Mouse (Mus musculus): ENCODE results near the gene Tmem184a. TPM values are rescaled to one million over a fixed set of nuclear protein-coding genes. Genes with fewer than 3 reads are reported as not detected.

The Tmem184a gene
- polyA plus RNA-seq, 1 experiment = 3.3 TPM

DNA sequence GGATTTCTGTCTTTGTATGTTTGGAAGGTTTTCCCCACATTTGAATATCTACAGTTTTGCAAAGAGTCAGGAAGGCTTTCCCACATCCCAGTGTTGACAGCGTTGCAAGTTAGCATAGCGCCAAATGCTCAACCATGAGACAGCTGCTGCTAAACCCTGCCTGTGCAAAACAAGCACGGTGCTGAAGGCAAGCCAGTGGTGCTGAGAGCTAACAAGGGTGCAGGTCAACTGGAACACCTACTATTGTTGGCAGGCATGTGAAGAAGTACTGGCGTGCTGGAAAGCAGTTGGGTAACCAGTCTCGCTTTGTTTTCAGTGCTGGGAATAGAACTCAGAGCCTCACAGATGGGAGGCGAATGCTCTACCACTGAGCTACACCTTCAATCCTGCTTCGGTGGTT is 16.0 kb upstream of the Tmem184a start:
- no peak overlapping the region for H3K4me3 ChIP-seq (ENCODE audit: extremely low read depth, insufficient read depth, insufficient read length)
- H3K4me1 ChIP-seq (ENCODE audit: control insufficient read depth, insufficient read depth, insufficient read length) = no peaks in the 10 kb centered on the region
- WGBS = 84% methylated on average over 7 of the region's 7 CpGs
- no peaks in the 10 kb centered on the region for H3K27me3 ChIP-seq (ENCODE audit: control insufficient read depth, insufficient read depth, low read length)
- H3K36me3 ChIP-seq (ENCODE audit: control insufficient read depth, insufficient read depth, low read length) = no peaks in the 10 kb centered on the region
- DNase-seq (ENCODE audit: low read depth in 1 of 2, low spot score in 2 of 2) = no peak
- H3K27ac ChIP-seq (ENCODE audit: insufficient read depth, low read length) = no peak overlapping the region
- TF ChIP-seq POLR2A (IDR thresholded peaks at IDR 0.05; ENCODE audit: low read depth, low read length) = no peak
- no peak for TF ChIP-seq CTCF (IDR thresholded peaks at IDR 0.05; ENCODE audit: extremely low read depth, insufficient read depth, insufficient read length, insufficient replicate concordance)

DNA sequence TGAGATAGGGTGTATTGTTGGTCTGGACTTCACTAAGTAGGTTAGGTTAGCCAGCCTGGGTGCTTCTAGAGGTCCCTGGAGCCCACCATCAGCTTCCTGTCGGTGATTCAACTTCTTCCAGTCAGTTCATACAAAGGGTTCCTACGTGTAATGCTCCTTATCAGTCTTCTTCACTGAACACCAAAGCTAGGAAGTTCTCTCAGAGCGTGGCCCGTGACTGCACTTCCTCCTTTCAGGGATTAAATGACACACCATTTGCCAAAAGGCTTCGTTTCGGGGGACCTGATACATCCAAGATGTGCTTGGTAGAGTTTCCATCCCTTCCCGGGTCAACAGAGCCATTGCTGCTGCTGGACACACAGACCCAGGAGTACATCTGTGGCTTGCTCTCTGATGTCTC is 12.4 kb upstream of the Tmem184a start:
- 27% methylated on average over 7 of the region's 7 CpGs for WGBS
- TF ChIP-seq CTCF (IDR thresholded peaks at IDR 0.05; ENCODE audit: extremely low read depth, insufficient read depth, insufficient read length, insufficient replicate concordance) = no peak
- no peak for TF ChIP-seq POLR2A (IDR thresholded peaks at IDR 0.05; ENCODE audit: low read depth, low read length)
- DNase-seq (ENCODE audit: low read depth in 1 of 2, low spot score in 2 of 2) = no peak
- no peak overlapping the region for H3K4me3 ChIP-seq (ENCODE audit: extremely low read depth, insufficient read depth, insufficient read length)
- H3K4me1 ChIP-seq (ENCODE audit: control insufficient read depth, insufficient read depth, insufficient read length) = no peaks in the 10 kb centered on the region
- H3K27me3 ChIP-seq (ENCODE audit: control insufficient read depth, insufficient read depth, low read length) = no peaks in the 10 kb centered on the region
- H3K36me3 ChIP-seq (ENCODE audit: control insufficient read depth, insufficient read depth, low read length) = no peaks in the 10 kb centered on the region
- H3K27ac ChIP-seq (ENCODE audit: insufficient read depth, low read length) = no peak overlapping the region

DNA sequence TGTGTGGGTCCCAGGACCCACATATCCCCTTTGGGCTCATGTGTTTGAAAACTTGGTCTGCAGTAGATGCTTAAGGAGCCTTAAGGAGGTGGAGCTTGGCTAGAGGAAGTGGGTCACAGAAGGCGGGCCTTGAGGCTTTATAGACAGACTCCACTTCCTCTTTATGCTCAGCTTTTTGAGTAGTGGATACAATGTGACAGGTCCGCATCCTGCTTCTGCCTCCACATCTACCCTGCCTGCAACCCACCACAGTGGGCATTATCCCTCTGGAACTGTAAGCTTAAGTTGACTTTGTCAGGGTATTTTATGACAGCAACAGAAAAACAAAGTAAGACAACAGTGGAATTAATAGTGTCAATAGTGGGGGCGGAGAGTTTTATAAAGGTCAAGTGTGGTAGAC is 11.0 kb upstream of the Tmem184a start:
- peak; percentile 59 to 65 for DNase-seq (ENCODE audit: low read depth in 1 of 2, low spot score in 2 of 2)
- H3K27me3 ChIP-seq (ENCODE audit: control insufficient read depth, insufficient read depth, low read length) = no peaks in the 10 kb centered on the region
- no peaks in the 10 kb centered on the region for H3K36me3 ChIP-seq (ENCODE audit: control insufficient read depth, insufficient read depth, low read length)
- peak overlapping the region; percentile 34; the same call in 1 of the 2 replicates for H3K4me3 ChIP-seq (ENCODE audit: extremely low read depth, insufficient read depth, insufficient read length)
- no peak for TF ChIP-seq CTCF (IDR thresholded peaks at IDR 0.05; ENCODE audit: extremely low read depth, insufficient read depth, insufficient read length, insufficient replicate concordance)
- no peak for TF ChIP-seq POLR2A (IDR thresholded peaks at IDR 0.05; ENCODE audit: low read depth, low read length)
- WGBS = 32% methylated on average over 3 of the region's 3 CpGs
- H3K27ac ChIP-seq (ENCODE audit: insufficient read depth, low read length) = no peak overlapping the region
- peaks cover 3% of the 10 kb centered on the region; the same call in 1 of the 2 replicates for H3K4me1 ChIP-seq (ENCODE audit: control insufficient read depth, insufficient read depth, insufficient read length)

DNA sequence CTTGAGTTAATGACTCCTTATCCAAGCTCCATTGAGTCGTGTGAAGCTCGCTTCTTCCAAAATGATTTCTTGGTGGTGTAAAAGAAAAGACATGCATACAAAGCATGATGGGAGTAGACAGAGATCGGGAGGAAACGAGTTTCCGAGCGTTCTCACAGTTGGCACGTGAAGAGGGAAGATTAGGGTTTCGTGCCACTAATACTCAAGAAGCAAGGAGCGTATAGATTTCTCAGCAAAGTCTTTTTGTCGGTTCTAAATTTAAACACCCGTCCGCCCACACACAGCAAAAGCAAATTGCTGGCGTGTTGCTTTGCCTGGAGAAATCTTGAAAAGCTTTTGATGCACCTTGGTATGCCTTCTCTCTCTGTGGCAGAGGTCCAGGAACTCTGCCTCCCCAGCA is 9.7 kb upstream of the Tmem184a start:
- Histone ChIP-seq H3K27me3 (ENCODE audit: control insufficient read depth, insufficient read depth, low read length) (no peaks in the 10 kb centered on the region), H3K36me3 (ENCODE audit: control insufficient read depth, insufficient read depth, low read length) (no peaks in the 10 kb centered on the region), H3K4me1 (ENCODE audit: control insufficient read depth, insufficient read depth, insufficient read length) (peaks cover 3% of the 10 kb centered on the region; the same call in 1 of the 2 replicates), H3K4me3 (ENCODE audit: extremely low read depth, insufficient read depth, insufficient read length) (no peak overlapping the region), H3K27ac (ENCODE audit: insufficient read depth, low read length) (no peak overlapping the region)
- WGBS = 72% methylated on average over 13 of the region's 13 CpGs
- DNase-seq (ENCODE audit: low read depth in 1 of 2, low spot score in 2 of 2) = no peak
- TF ChIP-seq POLR2A (IDR thresholded peaks at IDR 0.05; ENCODE audit: low read depth, low read length) = no peak

DNA sequence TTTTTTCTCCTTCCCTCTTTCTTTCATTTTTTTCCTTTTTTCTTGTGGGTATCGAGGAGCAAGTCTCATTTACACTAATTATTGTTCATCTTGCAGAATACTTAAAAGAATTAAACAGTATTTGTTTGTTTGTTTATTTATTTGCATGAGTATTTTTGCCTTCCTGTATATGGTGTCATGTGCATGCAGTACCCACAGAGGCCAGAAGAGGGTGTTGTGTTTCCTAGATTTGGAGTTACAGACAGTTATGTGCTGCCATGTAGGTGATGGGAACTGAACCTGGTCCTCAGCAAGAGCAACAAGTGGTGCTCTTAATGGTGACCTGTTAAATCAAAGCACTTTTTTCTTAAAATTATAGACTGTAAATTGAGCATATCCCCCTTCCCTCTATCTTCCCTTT is 7.9 kb upstream of the Tmem184a start:
- no peak for DNase-seq (ENCODE audit: low read depth in 1 of 2, low spot score in 2 of 2)
- no peak overlapping the region for H3K4me3 ChIP-seq (ENCODE audit: extremely low read depth, insufficient read depth, insufficient read length)
- 97% methylated on average over 1 of the region's 1 CpGs for WGBS
- TF ChIP-seq CTCF (IDR thresholded peaks at IDR 0.05; ENCODE audit: extremely low read depth, insufficient read depth, insufficient read length, insufficient replicate concordance) (no peak), POLR2A (IDR thresholded peaks at IDR 0.05; ENCODE audit: low read depth, low read length) (no peak)
- peaks cover 7% of the 10 kb centered on the region for H3K36me3 ChIP-seq (ENCODE audit: control insufficient read depth, insufficient read depth, low read length)
- H3K4me1 ChIP-seq (ENCODE audit: control insufficient read depth, insufficient read depth, insufficient read length) = peaks cover 3% of the 10 kb centered on the region; the same call in 1 of the 2 replicates
- H3K27ac ChIP-seq (ENCODE audit: insufficient read depth, low read length) = no peak overlapping the region
- no peaks in the 10 kb centered on the region for H3K27me3 ChIP-seq (ENCODE audit: control insufficient read depth, insufficient read depth, low read length)

DNA sequence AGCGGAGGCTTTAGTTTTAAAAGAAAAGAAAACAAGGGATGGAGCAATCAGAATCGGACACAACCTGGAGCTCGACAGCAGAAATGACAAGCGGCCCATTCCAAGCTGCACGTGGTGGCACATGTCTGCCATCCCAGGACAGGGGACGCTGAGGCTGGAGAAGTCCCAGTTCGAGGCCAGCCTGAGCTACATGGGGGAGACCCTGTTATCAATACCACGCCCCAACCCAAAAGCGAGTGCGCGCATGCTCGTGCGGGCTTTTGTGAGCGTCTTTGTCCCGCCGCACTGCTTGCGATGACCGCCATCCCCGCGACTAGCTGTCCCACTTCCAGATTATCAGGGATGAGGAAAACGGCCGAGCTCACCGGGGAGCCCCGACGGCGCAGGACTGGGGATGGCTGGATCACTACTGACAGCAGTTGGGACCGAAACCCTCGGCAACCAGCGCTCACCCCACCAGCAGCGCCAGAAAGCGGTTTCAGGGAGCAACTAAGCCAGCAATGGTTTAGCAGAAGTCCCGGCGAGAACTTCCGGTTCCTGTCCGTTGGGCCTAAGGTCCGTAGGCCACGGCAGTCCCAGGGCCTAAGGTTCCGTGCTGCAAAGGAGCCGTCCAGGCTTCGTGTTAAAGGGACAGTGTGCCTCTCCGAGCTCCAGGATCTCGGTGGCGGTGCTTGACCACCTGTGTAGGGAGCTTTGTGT is 6.8 kb upstream of the Tmem184a start, which contains the start of the genes Gm26938 and Psmg3:
Gm26938 (minus strand) TSS at position 51 of the 699 bp plus-strand sequence.
Psmg3 (minus strand) TSS at position 529 of the 699 bp plus-strand sequence.
- DNase-seq (ENCODE audit: low read depth in 1 of 2, low spot score in 2 of 2) = peak; percentile 74 to 79
- Histone ChIP-seq H3K36me3 (ENCODE audit: control insufficient read depth, insufficient read depth, low read length) (peaks cover 10% of the 10 kb centered on the region), H3K4me1 (ENCODE audit: control insufficient read depth, insufficient read depth, insufficient read length) (peaks cover 3% of the 10 kb centered on the region; the same call in 1 of the 2 replicates), H3K4me3 (ENCODE audit: extremely low read depth, insufficient read depth, insufficient read length) (peak within 1 kb of the TSS; percentile 90), H3K27ac (ENCODE audit: insufficient read depth, low read length) (no peak within 1 kb of the TSS), H3K27me3 (ENCODE audit: control insufficient read depth, insufficient read depth, low read length) (no peaks in the 10 kb centered on the region)
- WGBS = under 1% methylated on average over 43 of the region's 43 CpGs
- TF ChIP-seq POLR2A (IDR thresholded peaks at IDR 0.05; ENCODE audit: low read depth, low read length) (no peak), CTCF (IDR thresholded peaks at IDR 0.05; ENCODE audit: extremely low read depth, insufficient read depth, insufficient read length, insufficient replicate concordance) (no peak)

DNA sequence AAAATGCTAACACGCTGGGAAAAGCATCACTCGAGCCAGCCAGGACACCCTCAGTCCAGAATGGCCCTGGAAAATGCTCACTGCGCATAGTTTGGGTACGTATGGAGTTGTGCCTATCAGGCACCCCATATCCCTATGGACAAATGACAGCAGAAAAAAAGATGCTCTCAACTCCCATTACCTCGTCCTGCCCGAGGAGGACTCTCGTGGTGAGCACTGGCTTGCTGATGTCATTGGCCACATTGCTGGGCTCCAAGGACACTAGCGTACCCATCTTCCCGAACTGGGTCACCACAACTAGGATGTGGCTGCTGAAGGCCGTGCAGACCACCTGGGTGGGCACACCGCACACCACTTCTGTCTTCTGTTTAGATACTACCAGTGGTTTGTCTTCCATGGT is 6.2 kb upstream of the Tmem184a start:
- H3K36me3 ChIP-seq (ENCODE audit: control insufficient read depth, insufficient read depth, low read length) = peaks cover 10% of the 10 kb centered on the region
- 42% methylated on average over 11 of the region's 11 CpGs for WGBS
- peak overlapping the region; percentile 90 for H3K4me3 ChIP-seq (ENCODE audit: extremely low read depth, insufficient read depth, insufficient read length)
- peaks cover 3% of the 10 kb centered on the region; the same call in 1 of the 2 replicates for H3K4me1 ChIP-seq (ENCODE audit: control insufficient read depth, insufficient read depth, insufficient read length)
- no peaks in the 10 kb centered on the region for H3K27me3 ChIP-seq (ENCODE audit: control insufficient read depth, insufficient read depth, low read length)
- TF ChIP-seq POLR2A (IDR thresholded peaks at IDR 0.05; ENCODE audit: low read depth, low read length) (no peak), CTCF (IDR thresholded peaks at IDR 0.05; ENCODE audit: extremely low read depth, insufficient read depth, insufficient read length, insufficient replicate concordance) (no peak)
- H3K27ac ChIP-seq (ENCODE audit: insufficient read depth, low read length) = no peak overlapping the region
- no peak for DNase-seq (ENCODE audit: low read depth in 1 of 2, low spot score in 2 of 2)
